Mouse (Mus musculus): ENCODE measurements around the gene Serpina3m.
"Not testable (repeated sequence)": the region's sequence is repeated elsewhere in the genome, so short reads cannot be mapped to it uniquely, and the experiment has no call there.

DNA sequence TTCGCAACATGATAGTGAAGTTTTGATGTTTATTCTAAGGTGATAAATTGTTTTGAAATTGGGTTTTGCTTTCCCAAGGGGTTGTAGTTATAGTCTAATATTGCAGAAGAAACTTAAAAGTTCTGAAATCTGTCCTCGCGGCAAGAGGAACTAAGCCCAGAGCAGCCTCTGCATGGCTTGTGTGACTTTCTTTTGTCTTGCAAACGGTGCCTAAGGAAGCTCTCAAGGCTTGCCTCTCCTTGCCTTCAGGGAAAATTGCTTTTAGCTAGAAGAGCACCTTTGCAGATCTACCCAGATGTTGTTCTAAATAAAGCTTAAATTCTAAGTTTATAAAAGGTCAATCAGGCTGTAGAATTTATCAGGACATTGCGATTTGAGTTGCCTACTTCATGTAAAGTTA is 40.5 kb downstream of the Serpina3m start:
- not testable (repeated sequence) for TF ChIP-seq EP300 (IDR thresholded peaks at IDR 0.05; ENCODE audit: low read length); CTCF (conservative IDR thresholded peaks at IDR 0.05 in 1 of 2, IDR thresholded peaks at IDR 0.05 in 1 of 2; ENCODE audit: low read depth in 2 of 2, low read length in 2 of 2); ETS1 (conservative IDR thresholded peaks at IDR 0.05; ENCODE audit: low read depth, low read length); MEF2A (IDR thresholded peaks at IDR 0.05; ENCODE audit: borderline replicate concordance, low read depth, low read length); RCOR1 (conservative IDR thresholded peaks at IDR 0.05; ENCODE audit: low read depth, low read length)

All from CH12.LX (cell line).